Mouse (Mus musculus) bone marrow, adult 2 months (tissue): ENCODE measurements around the gene Engase.

Source experiments
- CTCF ChIP-seq: fragments of 200-500 bp; IDR thresholded peaks from 2 replicates; pipeline ENCODE4 v1.5.1; 2011; ENCODE audit warnings: low read length, control low read depth; ENCODE audit not compliant: control insufficient read depth, insufficient read depth
- POLR2A ChIP-seq: fragments of 200-500 bp; IDR thresholded peaks from 2 replicates; pipeline ENCODE4 v1.6.1; 2011; ENCODE audit warnings: low read depth, mild to moderate bottlenecking, control low read depth, low read length, borderline replicate concordance; ENCODE audit not compliant: control insufficient read depth

DNA sequence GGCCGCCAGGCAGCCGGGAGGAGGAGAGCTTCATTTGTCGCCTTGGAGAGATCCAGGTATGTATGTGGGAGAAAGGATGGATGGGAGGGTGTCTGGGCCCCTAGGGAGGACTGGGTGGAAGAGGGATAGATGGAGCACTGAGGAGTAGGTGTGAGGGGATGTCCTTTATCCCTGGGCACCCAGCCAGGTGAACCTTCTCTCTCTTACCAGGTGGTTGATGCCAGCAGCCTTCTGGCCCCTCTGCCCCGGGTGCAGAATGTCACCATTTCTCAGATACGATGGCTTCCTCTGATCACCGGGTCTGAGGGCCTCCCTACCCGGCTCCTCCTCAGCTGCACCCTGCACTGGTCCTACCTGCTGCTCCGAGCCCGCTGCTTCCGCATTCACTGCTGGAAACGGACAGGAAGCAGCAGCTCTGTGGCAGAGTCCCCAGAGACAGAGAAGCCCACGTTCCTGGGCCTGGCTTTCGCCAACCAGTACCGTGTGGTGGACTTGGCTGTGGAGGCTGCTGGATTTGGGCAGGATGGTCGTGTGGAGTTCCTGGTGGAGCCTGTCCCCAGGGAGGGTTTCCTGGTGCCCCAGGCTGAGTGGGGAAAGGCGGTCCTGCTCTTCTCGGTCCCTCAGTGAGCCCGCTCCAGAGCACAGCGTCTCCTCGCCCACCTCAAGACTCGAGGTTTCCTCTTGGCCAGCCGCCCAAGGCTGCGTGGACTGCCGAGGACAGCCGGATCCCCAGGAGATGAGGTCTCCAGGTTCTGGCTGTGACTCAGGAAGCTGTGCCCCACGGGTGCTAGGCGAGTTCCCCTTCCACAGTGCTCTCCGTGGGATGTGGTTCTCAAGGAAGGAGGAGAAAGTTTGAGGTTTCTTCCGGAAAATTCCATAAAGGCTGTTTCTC is 10.5 kb downstream of the Engase start:
- TF ChIP-seq CTCF (no peak), POLR2A (no peak)
